Mouse (Mus musculus): ENCODE measurements around the gene Exoc3l. TPM values are rescaled to one million over a fixed set of nuclear protein-coding genes. Genes with fewer than 3 reads are reported as not detected.
A peak's percentile ranks its signal among the peaks of the same experiment; 100 is the strongest.

The Exoc3l gene
- total RNA-seq, 2 experiments from 2014 or later = 1.4 to 2.5 TPM

GRCm38 (mm10) chr8:105268342-105269074 lies 27.4 kb downstream of the Exoc3l start:
- no peak for DNase-seq

DNA sequence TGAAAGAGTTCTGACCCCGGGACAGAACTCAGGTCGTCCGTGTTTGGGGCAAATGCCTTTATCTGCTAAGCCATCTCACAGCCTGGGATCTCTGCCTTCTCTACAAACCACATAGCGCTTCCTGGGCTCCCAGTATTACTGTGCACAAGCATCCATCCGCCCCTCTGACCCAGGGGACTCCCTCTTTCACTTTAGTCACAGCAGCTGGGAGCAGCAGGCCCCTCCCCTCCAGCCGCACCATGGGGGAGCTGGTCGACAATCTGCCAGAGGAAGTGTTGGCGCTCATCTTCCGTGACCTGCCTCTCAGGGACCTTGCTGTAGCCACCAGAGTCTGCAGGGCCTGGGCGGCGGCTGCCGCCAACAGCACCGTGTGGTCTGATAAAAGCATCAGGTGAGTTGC lies 29.1 kb downstream of the Exoc3l start:
- no peak for DNase-seq

- DNase-seq = no peak
Measured at GRCm38 (mm10) chr8:105265128-105265527, 30.8 kb downstream of the Exoc3l start.

GRCm38 (mm10) chr8:105264024-105264982 lies 31.6 kb downstream of the Exoc3l start, which contains the start of the genes Tradd and Fbxl8:
TSS of gene Tradd (minus strand) at chr8:105264609.
TSS of gene Fbxl8 (plus strand) at chr8:105264648.
- DNase-seq = peak; percentile 80

- DNase-seq = no peak
Measured at GRCm38 (mm10) chr8:105263244-105263912, 32.5 kb downstream of the Exoc3l start.

GRCm38 (mm10) chr8:105261326-105261980 lies 34.4 kb downstream of the Exoc3l start:
- no peak for DNase-seq

GRCm38 (mm10) chr8:105260371-105261099 lies 35.4 kb downstream of the Exoc3l start:
- no peak for DNase-seq

- DNase-seq = peak; percentile 64
Measured at GRCm38 (mm10) chr8:105259721-105260320, 36.1 kb downstream of the Exoc3l start.

GRCm38 (mm10) chr8:105258911-105259720 lies 36.8 kb downstream of the Exoc3l start:
- no peak for DNase-seq

- no peak for DNase-seq
Measured at GRCm38 (mm10) chr8:105257318-105258114, 38.4 kb downstream of the Exoc3l start.

DNA sequence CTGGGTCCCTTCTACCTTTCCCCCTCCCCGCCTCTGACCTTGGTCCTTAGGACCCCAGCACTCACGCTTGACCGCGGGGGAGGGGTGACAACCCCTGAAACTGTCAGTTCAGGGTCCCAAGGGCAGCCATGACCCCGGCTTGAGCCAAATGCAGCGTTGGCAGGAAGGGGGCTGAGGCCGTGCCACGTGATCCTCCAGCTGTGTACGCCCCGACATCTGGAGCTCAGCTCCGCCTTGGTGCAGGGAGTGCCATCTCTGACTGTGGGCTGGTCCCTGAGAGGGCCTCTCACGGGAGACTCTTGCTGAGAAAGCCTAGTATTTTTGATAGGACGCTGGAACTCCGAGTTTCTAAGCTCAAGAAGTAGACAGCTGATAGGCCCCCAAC lies 40.9 kb downstream of the Exoc3l start, which contains the start of gene B3gnt9:
Gene B3gnt9, minus strand, starts transcription at position 188 of the 385 bp plus-strand sequence.
- DNase-seq = peak; percentile 85

GRCm38 (mm10) chr8:105254152-105254965 lies 41.5 kb downstream of the Exoc3l start:
- peak; percentile 86 for DNase-seq

- DNase-seq = no peak
Measured at GRCm38 (mm10) chr8:105253766-105254151, 42.1 kb downstream of the Exoc3l start.

DNA sequence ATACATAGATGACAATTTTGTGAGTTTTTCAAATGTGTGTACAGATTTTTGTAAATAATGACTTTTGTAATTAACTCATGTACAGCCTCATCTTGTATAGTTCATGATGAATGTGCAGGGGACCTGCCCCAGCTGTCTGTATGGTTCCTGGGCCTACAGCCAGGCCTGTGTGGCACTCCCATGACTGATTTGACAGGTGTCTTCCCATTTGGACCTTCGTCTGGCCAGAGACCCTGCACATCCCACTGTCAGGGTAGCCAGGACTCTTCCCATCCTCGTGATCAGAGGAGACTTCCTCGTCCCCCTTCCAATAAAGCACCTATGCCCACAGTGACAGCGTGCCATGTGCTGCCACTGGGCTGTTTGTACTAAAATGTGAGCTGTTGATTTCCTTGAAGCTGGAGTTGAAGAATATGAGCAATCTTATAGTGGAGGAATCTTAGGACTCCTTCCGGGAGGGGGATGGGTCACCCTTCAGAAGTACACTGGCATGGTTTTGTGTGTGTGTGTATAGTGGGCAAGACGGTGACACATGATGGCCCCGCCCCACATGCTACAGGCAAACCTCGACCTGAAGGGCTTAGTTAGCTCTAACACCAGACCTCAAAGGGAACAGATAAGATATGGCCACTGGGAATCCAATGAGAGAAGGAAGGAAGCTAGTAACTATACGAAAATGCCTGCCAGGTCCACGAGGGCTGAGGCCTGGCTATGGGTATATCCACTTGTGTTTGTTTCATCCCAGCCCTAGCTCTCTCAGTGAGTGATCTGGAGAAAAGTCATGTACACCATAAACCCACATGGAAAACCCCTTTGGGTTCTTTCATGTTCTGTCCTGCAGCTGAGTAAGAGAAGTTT lies 43.0 kb downstream of the Exoc3l start:
- DNase-seq = no peak

DNA sequence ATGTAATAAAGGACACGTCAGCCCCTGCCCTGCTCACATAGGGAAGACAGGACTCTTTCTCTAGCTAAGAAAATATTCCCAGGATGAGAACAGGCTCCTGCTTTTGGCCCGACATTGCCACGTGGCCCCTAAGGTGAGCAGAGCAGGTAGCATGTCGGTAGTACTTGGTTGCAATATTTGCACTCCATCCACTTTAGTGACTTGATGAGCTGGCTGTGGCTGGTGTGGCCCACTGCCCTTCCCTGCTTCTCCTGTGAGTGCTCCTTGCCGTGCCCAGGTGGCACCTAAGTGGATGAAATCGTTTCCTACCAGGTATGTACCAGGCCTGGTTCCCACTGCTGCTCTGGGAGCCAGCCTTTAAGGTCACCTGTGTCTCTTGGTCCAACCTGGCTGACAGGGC lies 43.9 kb downstream of the Exoc3l start:
- DNase-seq = no peak

DNA sequence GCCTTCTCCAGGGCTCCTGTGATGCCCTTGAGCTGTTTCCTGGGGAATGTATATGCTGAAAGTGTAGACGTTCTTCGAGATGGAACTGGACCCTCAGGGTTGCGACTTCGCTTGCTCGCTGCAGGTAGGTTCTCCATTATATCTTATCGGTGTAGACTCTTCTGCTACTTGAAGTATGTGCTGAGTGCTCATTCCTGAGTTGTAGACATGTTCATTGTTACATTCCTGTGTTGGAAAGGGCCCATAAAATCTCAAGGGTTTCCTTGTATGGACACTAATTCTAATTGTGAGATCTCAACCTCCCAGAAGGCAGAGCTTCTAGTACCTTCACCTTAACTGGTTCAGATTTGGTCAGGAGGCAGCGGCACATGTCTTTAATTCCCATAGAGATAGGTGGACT lies 54.9 kb downstream of the Exoc3l start:
- no peak for DNase-seq

All from gastrocnemius, postnatal 25 days (tissue).